Mouse (Mus musculus) liver, embryonic 14.5 days (tissue): ENCODE results near the gene Hipk2. TPM values are rescaled to one million over a fixed set of nuclear protein-coding genes. Genes with fewer than 3 reads are reported as not detected.

Experiments used
- ATAC-seq: fragments of 200-750 bp; cut with Nextera tagmentation; 2 replicates; pipeline ENCODE4 v1.8.0; 2017; ENCODE audit warnings: moderate number of reproducible peaks, mild to moderate bottlenecking, moderate library complexity; ENCODE audit not compliant: insufficient read depth
- DNase-seq, 3 experiments: peaks; one replicate each; pipeline ENCODE4 v3.0.0-alpha.2; 2012 to 2013; ENCODE audit warnings: low read depth in 3 of 3, low spot score in 3 of 3
- H3K27ac ChIP-seq: fragments of 300-500 bp; sonication (generic); 2 replicates; pipeline ENCODE4 v1.5.1; 2014; ENCODE audit warnings: moderate library complexity, mild to moderate bottlenecking, control low read depth, inconsistent platforms
- H3K27me3 ChIP-seq: fragments of 300-500 bp; sonication (generic); 2 replicates; pipeline ENCODE4 v1.6.1; 2014; ENCODE audit warnings: mild to moderate bottlenecking, low read length, moderate library complexity; ENCODE audit not compliant: control insufficient read depth, insufficient read depth
- H3K36me3 ChIP-seq: fragments of 300-500 bp; sonication (generic); replicated peaks from 2 replicates; pipeline ENCODE4 v1.6.1; 2014; ENCODE audit warnings: low read depth; ENCODE audit not compliant: control insufficient read depth, insufficient read depth
- H3K4me1 ChIP-seq, 2 experiments: fragments of 200-500 bp in 1 of 2; fragments of 300-500 bp in 1 of 2; sonication (generic) in 1 of 2; replicated peaks; 2 replicates each; pipeline ENCODE4 v1.6.1; 2012 to 2014; ENCODE audit warnings: antibody characterized with exemption in 1 of 2, inconsistent platforms in 1 of 2, low read length in 1 of 2; ENCODE audit not compliant: control insufficient read depth in 2 of 2, insufficient read depth in 2 of 2
- H3K4me2 ChIP-seq: fragments of 300-500 bp; sonication (generic); 2 replicates; pipeline ENCODE4 v1.6.1; 2014; ENCODE audit warnings: low read depth, mild to moderate bottlenecking, control low read depth, moderate library complexity
- H3K4me3 ChIP-seq, 2 experiments: fragments of 200-500 bp in 1 of 2; fragments of 300-500 bp in 1 of 2; sonication (generic) in 1 of 2; 2 replicates each; pipeline ENCODE4 v1.5.1; 2012 to 2014; ENCODE audit warnings: low read depth in 2 of 2, low read length in 2 of 2, mild to moderate bottlenecking in 2 of 2, control low read depth in 1 of 2, inconsistent platforms in 1 of 2, moderate library complexity in 1 of 2; ENCODE audit not compliant: insufficient read depth in 1 of 2
- H3K9ac ChIP-seq: fragments of 300-500 bp; sonication (generic); replicated peaks from 2 replicates; pipeline ENCODE4 v1.6.1; 2014; ENCODE audit warnings: mild to moderate bottlenecking, control low read depth, moderate library complexity
- H3K9me3 ChIP-seq: fragments of 300-500 bp; sonication (generic); 2 replicates; pipeline ENCODE4 v1.6.1; 2016; ENCODE audit warnings: low read length, mixed read lengths; ENCODE audit not compliant: control insufficient read depth
- CTCF ChIP-seq: IDR thresholded peaks from 2 replicates; pipeline ENCODE4 v1.5.1; 2016; ENCODE audit warnings: antibody characterized with exemption, low read depth, control low read depth
- EP300 ChIP-seq: IDR thresholded peaks from 2 replicates; pipeline ENCODE4 v1.6.1; 2016; ENCODE audit warnings: antibody characterized with exemption, low read depth
- WGBS: fragments of 180-500 bp; shearing (Covaris S2); extraction: QIAGEN DNeasy Blood & Tissue Kit; methylation state at CpG from one replicate; pipeline ENCODE4 v1.1.7; 2014; ENCODE audit not compliant: insufficient replicate concordance; 5-methylcytosine and 5-hydroxymethylcytosine counted together
- polyA plus RNA-seq, 2 experiments: library from polyadenylated mRNA; depleted of rRNA in 1 of 2; stranded (reverse) in 1 of 2; unstranded in 1 of 2; fragments of >200 nt; fragmentation: Nextera tagmentation in 1 of 2; extraction: Ambion mirVana in 1 of 2; gene quantifications; 2 replicates each; pipeline versions ENCODE4 v1.2.1 to v1.2.3; 2012 to 2014

The Hipk2 gene
- polyA plus RNA-seq, 2 experiments: 10.7 to 13.0 TPM

- Histone ChIP-seq H3K9ac (no peak overlapping the region), H3K4me2 (no peak overlapping the region), H3K27ac (no peak overlapping the region), H3K36me3 (peaks cover 99% of the 10 kb centered on the region), H3K4me3 (no peak overlapping the region), H3K9me3 (no peaks in the 10 kb centered on the region), H3K27me3 (no peaks in the 10 kb centered on the region), H3K4me1 (no peaks in the 10 kb centered on the region)
- ATAC-seq (no peak), DNase-seq (no peak)
- 89% methylated on average over 16 of the region's 16 CpGs for WGBS
- TF ChIP-seq EP300 (no peak), CTCF (no peak)
Measured at GRCm38 (mm10) chr6:38715881-38716280, 160.1 kb downstream of the Hipk2 start.

GRCm38 (mm10) chr6:38713957-38714898, 161.7 kb downstream of the Hipk2 start:
- Histone ChIP-seq H3K27ac (no peak overlapping the region), H3K4me1 (no peaks in the 10 kb centered on the region), H3K36me3 (peaks cover 100% of the 10 kb centered on the region), H3K4me2 (no peak overlapping the region), H3K9ac (no peak overlapping the region), H3K27me3 (no peaks in the 10 kb centered on the region), H3K9me3 (no peaks in the 10 kb centered on the region), H3K4me3 (no peak overlapping the region)
- ATAC-seq (no peak), DNase-seq (no peak)
- WGBS: 68% methylated on average over 19 of the region's 19 CpGs
- no peak for TF ChIP-seq CTCF
- no peak for TF ChIP-seq EP300

- TF ChIP-seq CTCF (no peak), EP300 (no peak)
- DNase-seq: no peak
Measured at GRCm38 (mm10) chr6:38710449-38710848, 165.5 kb downstream of the Hipk2 start.

GRCm38 (mm10) chr6:38704264-38704984, 171.5 kb downstream of the Hipk2 start:
- 82% methylated on average over 7 of the region's 7 CpGs for WGBS
- no peak for ATAC-seq

More at GRCm38 (mm10) chr6:38710449-38710848, 165.5 kb downstream of the Hipk2 start:
- Histone ChIP-seq H3K27ac (no peak overlapping the region), H3K9me3 (no peaks in the 10 kb centered on the region), H3K9ac (no peak overlapping the region), H3K36me3 (peaks cover 77% of the 10 kb centered on the region), H3K4me2 (no peak overlapping the region), H3K27me3 (no peaks in the 10 kb centered on the region), H3K4me1 (no peaks in the 10 kb centered on the region), H3K4me3 (no peak overlapping the region)
- 0 out of 2 replicates have a peak, but pooled peaks have one; percentile 23 for ATAC-seq
- WGBS: 73% methylated on average over 3 of the region's 3 CpGs

GRCm38 (mm10) chr6:38703526-38703925, 172.4 kb downstream of the Hipk2 start:
- peaks cover 71% of the 10 kb centered on the region for H3K36me3 ChIP-seq
- no peak for ATAC-seq
- 95% methylated on average over 6 of the region's 6 CpGs for WGBS

More at GRCm38 (mm10) chr6:38704264-38704984, 171.5 kb downstream of the Hipk2 start:
- Histone ChIP-seq H3K4me2 (no peak overlapping the region), H3K27ac (no peak overlapping the region), H3K9me3 (no peaks in the 10 kb centered on the region), H3K27me3 (no peaks in the 10 kb centered on the region), H3K9ac (no peak overlapping the region), H3K36me3 (peaks cover 69% of the 10 kb centered on the region), H3K4me1 (no peaks in the 10 kb centered on the region), H3K4me3 (no peak overlapping the region)
- TF ChIP-seq CTCF (no peak), EP300 (no peak)
- peak in 1 of 3 experiments; percentile 12 for DNase-seq

More at GRCm38 (mm10) chr6:38703526-38703925, 172.4 kb downstream of the Hipk2 start:
- H3K4me2 ChIP-seq: no peak overlapping the region
- H3K4me1 ChIP-seq: no peaks in the 10 kb centered on the region
- no peak for DNase-seq
- TF ChIP-seq EP300 (no peak), CTCF (no peak)
- no peak overlapping the region for H3K4me3 ChIP-seq
- no peaks in the 10 kb centered on the region for H3K9me3 ChIP-seq
- no peak overlapping the region for H3K9ac ChIP-seq
- no peaks in the 10 kb centered on the region for H3K27me3 ChIP-seq
- H3K27ac ChIP-seq: no peak overlapping the region
